Mouse (Mus musculus) midbrain, embryonic 15.5 days (tissue): ENCODE results near the gene Eif3l. TPM values are rescaled to one million over a fixed set of nuclear protein-coding genes. Genes with fewer than 3 reads are reported as not detected.
A peak's percentile ranks its signal among the peaks of the same experiment; 100 is the strongest.

ENCODE experiments used
- ATAC-seq: fragments of 200-750 bp; cut with Nextera tagmentation; replicated peaks from 2 replicates; pipeline ENCODE4 v1.8.0; 2017; ENCODE audit warnings: moderate TSS enrichment
- H3K27ac ChIP-seq: fragments of 300-500 bp; sonication (generic); 2 replicates; pipeline ENCODE4 v1.5.1; 2015; ENCODE audit warnings: mild to moderate bottlenecking, inconsistent platforms
- H3K27me3 ChIP-seq: fragments of 300-500 bp; sonication (generic); replicated peaks from 2 replicates; pipeline ENCODE4 v1.6.1; 2015; ENCODE audit warnings: inconsistent platforms
- H3K36me3 ChIP-seq: fragments of 300-500 bp; sonication (generic); replicated peaks from 2 replicates; pipeline ENCODE4 v1.6.1; 2015; ENCODE audit warnings: inconsistent platforms
- H3K4me1 ChIP-seq: fragments of 300-500 bp; sonication (generic); 2 replicates; pipeline ENCODE4 v1.6.1; 2015; ENCODE audit warnings: inconsistent platforms
- H3K4me2 ChIP-seq: fragments of 300-500 bp; sonication (generic); 2 replicates; pipeline ENCODE4 v1.6.1; 2015; ENCODE audit warnings: inconsistent platforms, mild to moderate bottlenecking, moderate library complexity
- H3K4me3 ChIP-seq: fragments of 300-500 bp; sonication (generic); 2 replicates; pipeline ENCODE4 v1.5.1; 2015; ENCODE audit warnings: mild to moderate bottlenecking, inconsistent platforms
- H3K9ac ChIP-seq: fragments of 300-500 bp; sonication (generic); 2 replicates; pipeline ENCODE4 v1.6.1; 2015; ENCODE audit warnings: mild to moderate bottlenecking, inconsistent platforms
- H3K9me3 ChIP-seq: fragments of 300-500 bp; sonication (generic); 2 replicates; pipeline ENCODE4 v1.6.1; 2016; ENCODE audit warnings: inconsistent platforms
- WGBS: fragments of 180-500 bp; shearing (Covaris S2); methylation state at CpG from one replicate; pipeline ENCODE4 v1.1.7; 2015; ENCODE audit warnings: mixed read lengths; 5-methylcytosine and 5-hydroxymethylcytosine counted together
- polyA plus RNA-seq: library from polyadenylated mRNA; unstranded; fragments of >200 nt; fragmentation: Nextera tagmentation; extraction: Ambion mirVana; gene quantifications from 2 replicates; pipeline ENCODE4 v1.2.1, GENCODE M21; 2015

Eif3l gene
- polyA plus RNA-seq, 1 experiment from 2014 or later = 167 TPM

DNA sequence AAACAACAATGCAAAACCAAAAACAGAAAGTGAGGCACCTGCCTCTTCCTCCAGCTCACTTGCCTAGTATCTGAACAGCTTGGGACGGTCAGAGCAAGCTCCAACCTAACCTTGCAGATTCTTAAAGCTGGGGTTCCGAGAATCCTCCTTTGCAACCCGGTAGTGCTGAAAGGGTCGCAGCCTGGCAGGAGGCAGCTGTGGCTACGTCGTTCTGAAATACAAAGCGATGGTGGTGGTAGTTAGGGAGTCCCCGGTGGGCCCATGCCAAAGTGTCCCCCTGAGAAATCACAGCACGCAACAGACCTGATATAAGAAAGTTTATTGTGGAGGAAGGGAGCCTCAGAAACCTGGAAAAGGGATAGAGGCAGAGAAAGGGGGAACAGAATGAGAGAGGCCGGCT is 36.6 kb upstream of the Eif3l start:
- no peaks in the 10 kb centered on the region for H3K9me3 ChIP-seq
- H3K4me2 ChIP-seq = no peak overlapping the region
- H3K9ac ChIP-seq = no peak overlapping the region
- 68% methylated on average over 10 of the region's 10 CpGs for WGBS
- no peak for ATAC-seq
- no peaks in the 10 kb centered on the region for H3K36me3 ChIP-seq
- H3K4me1 ChIP-seq = peaks cover 30% of the 10 kb centered on the region
- H3K27me3 ChIP-seq = peaks cover 38% of the 10 kb centered on the region
- H3K4me3 ChIP-seq = no peak overlapping the region
- H3K27ac ChIP-seq = no peak overlapping the region

DNA sequence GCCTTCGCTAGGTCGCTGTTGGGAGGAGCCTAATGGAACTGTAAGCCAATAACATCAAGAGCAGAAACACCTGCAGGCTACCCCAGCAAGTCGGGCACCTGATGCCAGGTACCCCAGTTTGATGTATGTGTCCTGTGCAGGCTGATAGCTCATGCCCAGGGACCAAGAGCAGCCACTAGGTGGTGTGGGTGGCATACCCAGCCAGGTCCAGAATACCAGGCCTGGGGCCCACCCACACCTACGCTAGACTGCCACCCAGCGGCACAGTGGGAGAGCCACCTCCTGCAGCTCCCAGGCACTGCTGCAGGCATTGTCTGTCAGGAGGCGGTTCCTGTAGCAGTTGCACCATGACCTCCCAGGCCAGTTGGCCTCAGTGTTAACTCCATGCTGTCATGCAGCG is 36.1 kb upstream of the Eif3l start:
- no peaks in the 10 kb centered on the region for H3K36me3 ChIP-seq
- H3K9me3 ChIP-seq = no peaks in the 10 kb centered on the region
- ATAC-seq = no peak; the same call in 1 of the 2 replicates
- WGBS = 23% methylated on average over 7 of the region's 7 CpGs
- no peak overlapping the region for H3K4me3 ChIP-seq
- H3K27ac ChIP-seq = no peak overlapping the region
- H3K9ac ChIP-seq = no peak overlapping the region
- H3K4me2 ChIP-seq = no peak overlapping the region
- H3K27me3 ChIP-seq = peaks cover 43% of the 10 kb centered on the region
- peaks cover 33% of the 10 kb centered on the region for H3K4me1 ChIP-seq

DNA sequence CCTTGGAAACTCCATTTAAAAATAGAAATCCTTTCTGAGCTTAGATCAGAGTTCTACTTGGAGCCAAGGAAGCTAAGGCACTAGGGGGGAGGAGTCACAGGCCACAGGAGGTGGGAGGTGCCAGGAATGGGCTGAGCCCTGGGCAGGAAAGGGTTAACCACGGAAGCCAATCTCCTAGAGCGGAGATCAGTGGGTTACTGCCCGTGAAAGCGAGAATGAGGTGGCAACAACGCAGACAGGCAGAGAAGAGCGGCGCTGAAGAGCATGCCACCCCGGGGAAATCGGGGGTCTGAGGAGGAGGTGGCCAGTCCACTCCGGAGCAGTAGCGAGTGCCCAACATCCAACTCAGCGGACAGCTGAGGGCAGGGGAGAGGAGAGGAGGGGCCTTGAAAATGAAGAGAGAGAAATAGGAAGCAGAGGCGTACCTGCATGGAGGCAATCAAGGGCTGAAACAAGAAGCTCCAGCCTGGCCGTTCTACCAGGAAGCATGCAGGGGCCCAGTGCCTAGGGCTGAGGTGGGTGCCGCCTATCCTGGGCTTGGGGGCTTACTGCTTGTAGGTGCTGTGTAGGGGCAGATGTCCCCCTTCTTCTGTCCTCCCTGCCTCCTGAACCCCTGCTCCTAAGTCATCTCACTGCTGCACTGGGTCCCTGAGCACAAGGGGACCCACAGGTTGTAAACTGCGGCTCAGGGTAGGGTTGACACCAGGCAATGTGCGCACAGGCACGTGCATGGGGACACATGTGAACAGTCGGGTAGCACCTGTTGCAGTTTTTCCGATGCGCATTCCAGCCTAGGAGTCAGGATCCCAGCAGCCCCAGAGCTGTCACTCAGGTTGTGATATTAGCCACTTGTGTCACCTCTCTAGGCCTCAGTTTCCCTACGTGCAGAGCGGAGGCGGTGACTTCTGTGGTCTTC is 34.2 kb upstream of the Eif3l start:
- Histone ChIP-seq H3K4me1 (peaks cover 33% of the 10 kb centered on the region), H3K9ac (peak overlapping the region; percentile 30; the same call in 1 of the 2 replicates), H3K36me3 (no peaks in the 10 kb centered on the region), H3K27ac (no peak overlapping the region), H3K27me3 (peaks cover 49% of the 10 kb centered on the region), H3K4me2 (peak overlapping the region; percentile 46), H3K4me3 (peak overlapping the region; percentile 30), H3K9me3 (no peaks in the 10 kb centered on the region)
- no peak for ATAC-seq
- WGBS = 24% methylated on average over 24 of the region's 24 CpGs

DNA sequence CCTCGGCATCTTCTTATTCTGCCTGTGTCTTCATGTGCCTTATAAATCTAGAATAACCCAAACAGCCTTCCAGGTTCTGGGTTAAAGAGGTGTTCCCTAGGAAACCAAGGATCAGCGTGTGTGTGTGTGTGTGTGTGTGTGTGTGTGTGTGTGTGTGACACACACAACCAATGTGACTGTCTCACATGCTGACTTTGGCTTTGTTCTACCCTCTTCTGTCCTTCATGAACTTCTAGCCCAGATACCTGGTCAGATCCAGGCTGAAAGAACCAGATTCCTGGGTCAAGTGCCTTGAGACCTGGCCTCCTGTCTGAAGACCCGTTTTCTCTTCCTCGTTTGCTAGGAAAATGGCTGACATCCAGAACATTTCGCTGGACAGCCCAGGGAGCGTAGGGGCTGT is 33.4 kb upstream of the Eif3l start, which contains the start of gene Galr3:
Galr3 (plus strand) TSS at position 301 of the 400 bp plus-strand sequence.
- Histone ChIP-seq H3K9ac (peak within 1 kb of the TSS; percentile 59), H3K4me1 (peaks cover 33% of the 10 kb centered on the region), H3K27me3 (peaks cover 49% of the 10 kb centered on the region), H3K27ac (peak within 1 kb of the TSS; percentile 49), H3K9me3 (no peaks in the 10 kb centered on the region), H3K36me3 (no peaks in the 10 kb centered on the region), H3K4me3 (peak within 1 kb of the TSS; percentile 61), H3K4me2 (peak within 1 kb of the TSS; percentile 90)
- no peak for ATAC-seq
- 79% methylated on average over 6 of the region's 6 CpGs for WGBS

DNA sequence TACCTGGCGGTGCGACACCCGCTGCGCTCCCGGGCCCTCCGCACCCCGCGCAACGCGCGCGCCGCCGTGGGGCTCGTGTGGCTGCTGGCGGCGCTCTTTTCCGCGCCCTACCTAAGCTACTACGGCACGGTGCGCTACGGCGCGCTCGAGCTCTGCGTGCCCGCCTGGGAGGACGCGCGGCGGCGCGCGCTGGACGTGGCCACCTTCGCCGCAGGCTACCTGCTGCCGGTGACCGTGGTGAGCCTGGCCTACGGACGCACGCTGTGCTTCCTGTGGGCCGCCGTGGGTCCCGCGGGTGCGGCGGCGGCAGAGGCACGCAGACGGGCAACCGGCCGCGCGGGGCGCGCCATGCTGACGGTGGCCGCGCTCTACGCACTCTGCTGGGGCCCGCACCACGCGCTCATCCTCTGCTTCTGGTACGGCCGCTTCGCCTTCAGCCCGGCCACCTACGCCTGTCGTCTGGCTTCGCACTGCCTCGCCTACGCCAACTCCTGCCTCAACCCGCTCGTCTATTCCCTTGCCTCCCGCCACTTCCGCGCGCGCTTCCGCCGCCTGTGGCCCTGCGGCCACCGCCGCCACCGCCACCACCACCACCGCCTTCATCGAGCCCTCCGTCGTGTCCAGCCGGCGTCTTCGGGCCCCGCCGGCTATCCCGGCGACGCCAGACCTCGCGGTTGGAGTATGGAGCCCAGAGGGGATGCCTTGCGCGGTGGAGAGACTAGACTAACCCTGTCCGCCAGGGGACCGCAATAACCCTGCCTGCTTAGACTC is 32.1 kb upstream of the Eif3l start:
- Histone ChIP-seq H3K4me3 (peak overlapping the region; percentile 61), H3K4me1 (peaks cover 29% of the 10 kb centered on the region), H3K4me2 (peak overlapping the region; percentile 90), H3K9me3 (no peaks in the 10 kb centered on the region), H3K27me3 (peaks cover 49% of the 10 kb centered on the region), H3K36me3 (no peaks in the 10 kb centered on the region), H3K27ac (peak overlapping the region; percentile 49), H3K9ac (peak overlapping the region; percentile 59)
- peak; percentile 51 for ATAC-seq
- WGBS = under 1% methylated on average over 105 of the region's 105 CpGs

DNA sequence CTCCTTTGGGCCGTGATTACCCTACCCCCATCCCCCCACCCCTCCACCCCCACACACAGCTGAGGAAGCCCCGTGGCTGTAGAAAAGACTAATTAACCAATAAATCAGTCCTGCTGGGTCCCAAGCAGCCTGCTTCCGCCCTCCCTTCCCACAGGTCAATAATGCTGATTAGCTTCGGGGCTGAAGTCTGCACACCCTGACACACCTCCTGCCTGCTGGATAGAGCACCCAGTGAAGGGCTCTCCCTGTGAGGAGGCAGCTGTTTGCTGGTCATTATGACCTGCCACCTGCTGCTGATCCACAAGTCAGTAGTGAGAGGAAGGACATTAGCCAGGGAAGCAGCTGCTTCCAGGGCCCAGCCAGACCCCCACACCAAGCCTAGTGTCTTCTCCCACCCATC is 30.1 kb upstream of the Eif3l start:
- Histone ChIP-seq H3K4me1 (peaks cover 27% of the 10 kb centered on the region), H3K36me3 (no peaks in the 10 kb centered on the region), H3K4me3 (no peak overlapping the region), H3K9ac (no peak overlapping the region), H3K9me3 (no peaks in the 10 kb centered on the region), H3K27ac (no peak overlapping the region), H3K4me2 (no peak overlapping the region), H3K27me3 (peaks cover 43% of the 10 kb centered on the region)
- ATAC-seq = no peak
- 9% methylated on average over 4 of the region's 4 CpGs for WGBS

DNA sequence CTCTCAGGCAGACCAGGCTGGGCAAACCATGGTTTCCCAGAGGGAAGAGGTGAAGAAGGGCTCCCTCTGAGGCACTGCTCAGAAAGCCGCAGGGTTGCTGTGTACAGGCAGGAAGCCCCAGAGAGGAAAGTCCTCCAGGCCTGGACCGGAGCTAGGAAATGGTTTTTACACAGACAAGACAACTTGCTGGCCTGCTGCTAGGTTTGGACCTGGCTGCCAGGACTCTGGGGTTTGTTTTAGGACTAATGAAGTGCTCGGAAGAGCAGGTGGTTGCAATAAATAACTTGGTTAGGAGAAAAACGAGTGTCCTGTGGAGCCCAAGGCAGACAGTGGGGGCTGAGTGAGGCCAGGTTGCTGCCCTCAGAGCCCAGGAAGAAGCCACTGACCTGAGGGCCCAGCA is 26.8 kb upstream of the Eif3l start:
- no peak for ATAC-seq

DNA sequence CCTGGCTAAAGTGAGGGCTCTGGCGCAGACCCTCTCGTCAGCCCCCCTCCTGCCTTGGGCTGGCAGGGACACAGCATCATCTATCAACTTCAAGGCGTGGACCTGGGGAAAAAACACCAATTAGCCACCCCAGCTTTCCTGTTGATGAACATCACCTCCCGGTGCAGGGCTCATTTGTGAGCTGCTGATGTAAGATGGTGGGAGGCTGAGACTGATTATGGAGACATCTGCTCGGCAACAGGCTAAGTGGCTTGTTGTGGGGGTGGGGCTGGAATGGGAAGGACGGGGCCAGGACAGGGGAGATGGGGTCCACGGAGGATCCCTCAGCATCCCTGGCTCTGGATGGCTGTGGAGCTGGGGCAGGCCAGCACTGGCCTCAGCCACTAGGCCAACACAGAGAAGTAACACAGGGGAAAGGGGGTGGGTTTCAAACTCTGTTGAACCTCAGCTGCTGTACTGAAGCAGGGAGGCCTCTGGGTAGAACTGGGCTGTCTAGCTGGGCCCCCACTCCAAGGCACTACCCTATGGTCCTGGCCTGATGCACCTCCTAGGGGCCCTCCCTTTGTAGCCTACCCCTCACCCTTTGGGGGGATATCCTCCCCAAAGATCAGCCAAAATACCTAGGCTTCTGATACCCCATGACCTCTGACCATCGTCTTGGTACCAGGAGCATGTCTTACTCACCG is 24.7 kb upstream of the Eif3l start:
- no peak overlapping the region for H3K4me3 ChIP-seq
- no peak overlapping the region for H3K27ac ChIP-seq
- no peak for ATAC-seq
- no peak overlapping the region for H3K4me2 ChIP-seq
- no peaks in the 10 kb centered on the region for H3K4me1 ChIP-seq
- WGBS = 67% methylated on average over 9 of the region's 9 CpGs
- H3K36me3 ChIP-seq = peaks cover 16% of the 10 kb centered on the region
- no peak overlapping the region for H3K9ac ChIP-seq
- no peaks in the 10 kb centered on the region for H3K9me3 ChIP-seq
- no peaks in the 10 kb centered on the region for H3K27me3 ChIP-seq

More for the DNA sequence above, 26.8 kb upstream of the Eif3l start:
- Histone ChIP-seq H3K4me1 (peaks cover 4% of the 10 kb centered on the region; the same call in 1 of the 2 replicates), H3K27ac (no peak overlapping the region), H3K27me3 (peaks cover 12% of the 10 kb centered on the region), H3K4me3 (no peak overlapping the region), H3K36me3 (no peaks in the 10 kb centered on the region; the same call in 1 of the 2 replicates), H3K9ac (no peak overlapping the region), H3K4me2 (no peak overlapping the region), H3K9me3 (no peaks in the 10 kb centered on the region)
- WGBS = 65% methylated on average over 4 of the region's 4 CpGs

DNA sequence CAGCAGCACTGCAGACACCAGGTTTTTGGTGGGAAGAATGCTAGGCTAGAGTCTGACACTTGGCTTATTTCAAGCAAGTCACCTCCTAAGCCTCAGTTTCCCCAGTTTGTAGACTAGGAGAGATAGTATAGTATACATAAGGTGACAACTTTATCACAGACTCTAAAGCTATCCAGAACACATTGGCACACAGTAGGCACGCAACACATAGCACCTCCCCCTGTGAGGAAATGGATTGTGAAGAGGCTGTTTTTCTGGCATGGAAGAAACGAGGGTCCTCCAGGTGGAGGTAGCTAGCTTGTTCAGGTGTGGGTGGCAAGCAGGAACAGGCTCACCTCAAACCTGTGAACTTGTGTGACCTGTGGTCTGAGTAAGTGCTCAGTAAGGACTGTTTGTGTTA is 24.0 kb upstream of the Eif3l start:
- no peak for ATAC-seq

DNA sequence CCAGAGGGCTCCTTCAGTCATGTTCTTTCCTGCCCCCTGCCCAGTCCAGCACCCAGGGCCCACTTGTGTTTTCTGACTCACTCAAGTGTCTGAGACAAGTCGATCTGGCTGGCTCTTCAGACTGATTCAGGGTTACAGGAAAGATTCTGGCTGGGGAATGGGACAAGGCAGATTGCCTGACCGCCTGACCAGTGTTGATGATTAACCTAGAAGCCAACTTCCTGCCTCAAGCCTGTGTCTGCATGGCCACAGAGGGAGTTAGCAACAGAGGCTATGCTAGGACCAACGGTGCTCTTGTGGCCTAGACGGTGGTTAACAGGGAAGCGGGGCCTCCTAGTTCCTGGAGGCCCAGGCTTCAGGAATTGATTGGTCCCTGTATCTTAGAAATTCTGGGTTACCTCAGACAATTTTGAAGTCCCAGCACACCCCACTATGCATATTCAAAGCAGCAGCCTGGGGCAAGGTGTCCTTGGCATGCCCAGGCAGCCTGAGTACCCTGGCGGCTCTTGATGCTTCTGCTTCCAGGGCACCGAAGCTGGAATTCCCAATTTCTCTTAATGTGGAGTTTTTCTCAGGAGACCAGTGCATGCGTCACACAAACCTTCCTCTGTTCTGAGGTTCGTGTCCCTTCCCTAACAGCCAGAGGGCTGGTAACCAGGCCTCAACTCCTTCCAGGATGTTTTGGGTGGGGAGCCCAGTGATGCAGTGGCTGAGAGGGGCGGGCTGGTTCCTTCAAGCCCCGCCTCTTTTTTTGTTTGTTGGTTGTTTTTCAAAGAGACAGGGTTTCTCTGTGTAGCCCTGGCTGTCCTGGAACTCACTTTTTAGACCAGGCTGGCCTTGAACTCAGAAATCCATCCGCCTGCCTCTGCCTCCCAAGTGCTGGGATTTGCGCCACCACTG is 23.3 kb upstream of the Eif3l start:
- H3K9ac ChIP-seq = no peak overlapping the region
- no peak for ATAC-seq
- no peaks in the 10 kb centered on the region for H3K27me3 ChIP-seq
- no peak overlapping the region for H3K27ac ChIP-seq
- H3K36me3 ChIP-seq = peaks cover 27% of the 10 kb centered on the region
- no peak overlapping the region for H3K4me2 ChIP-seq
- no peaks in the 10 kb centered on the region for H3K9me3 ChIP-seq
- no peak overlapping the region for H3K4me3 ChIP-seq
- 81% methylated on average over 13 of the region's 13 CpGs for WGBS
- H3K4me1 ChIP-seq = no peaks in the 10 kb centered on the region

More for the DNA sequence above, 24.0 kb upstream of the Eif3l start:
- WGBS = 87% methylated on average over 2 of the region's 2 CpGs
- Histone ChIP-seq H3K4me1 (no peaks in the 10 kb centered on the region), H3K4me2 (no peak overlapping the region), H3K27me3 (no peaks in the 10 kb centered on the region), H3K36me3 (peaks cover 22% of the 10 kb centered on the region), H3K9ac (no peak overlapping the region), H3K27ac (no peak overlapping the region), H3K9me3 (no peaks in the 10 kb centered on the region), H3K4me3 (no peak overlapping the region)

DNA sequence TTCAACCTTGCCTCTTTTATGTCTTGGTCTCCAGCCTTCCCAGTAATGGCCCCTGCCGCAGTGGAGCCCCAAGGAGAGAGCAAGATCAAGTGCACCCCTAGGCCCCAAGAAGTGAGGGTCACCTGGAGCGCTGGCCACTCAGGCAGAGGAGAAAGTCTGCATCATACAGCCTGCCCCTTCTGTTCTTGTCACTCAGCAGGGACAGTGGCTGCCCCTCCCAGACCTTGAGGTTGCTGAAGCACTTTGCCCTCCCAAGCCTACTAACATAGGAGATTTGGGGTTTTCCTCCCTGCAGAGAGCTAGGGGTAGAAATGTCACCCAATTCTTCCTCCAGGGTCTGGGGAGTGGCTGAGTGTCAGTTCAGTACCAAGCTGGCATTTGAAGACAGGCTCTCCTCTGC is 22.6 kb upstream of the Eif3l start:
- ATAC-seq = no peak
- H3K4me2 ChIP-seq = no peak overlapping the region
- no peaks in the 10 kb centered on the region for H3K4me1 ChIP-seq
- no peaks in the 10 kb centered on the region for H3K9me3 ChIP-seq
- H3K27ac ChIP-seq = no peak overlapping the region
- no peaks in the 10 kb centered on the region for H3K27me3 ChIP-seq
- peaks cover 31% of the 10 kb centered on the region for H3K36me3 ChIP-seq
- WGBS = 81% methylated on average over 2 of the region's 2 CpGs
- no peak overlapping the region for H3K4me3 ChIP-seq
- H3K9ac ChIP-seq = no peak overlapping the region
